Mouse (Mus musculus) thymus, postnatal 4 days (tissue): Measurements from ENCODE around the gene Soat2.

Experiments used
- DNase-seq: peaks from one replicate; pipeline ENCODE4 v3.0.0; 2021

The Soat2 gene

DNA sequence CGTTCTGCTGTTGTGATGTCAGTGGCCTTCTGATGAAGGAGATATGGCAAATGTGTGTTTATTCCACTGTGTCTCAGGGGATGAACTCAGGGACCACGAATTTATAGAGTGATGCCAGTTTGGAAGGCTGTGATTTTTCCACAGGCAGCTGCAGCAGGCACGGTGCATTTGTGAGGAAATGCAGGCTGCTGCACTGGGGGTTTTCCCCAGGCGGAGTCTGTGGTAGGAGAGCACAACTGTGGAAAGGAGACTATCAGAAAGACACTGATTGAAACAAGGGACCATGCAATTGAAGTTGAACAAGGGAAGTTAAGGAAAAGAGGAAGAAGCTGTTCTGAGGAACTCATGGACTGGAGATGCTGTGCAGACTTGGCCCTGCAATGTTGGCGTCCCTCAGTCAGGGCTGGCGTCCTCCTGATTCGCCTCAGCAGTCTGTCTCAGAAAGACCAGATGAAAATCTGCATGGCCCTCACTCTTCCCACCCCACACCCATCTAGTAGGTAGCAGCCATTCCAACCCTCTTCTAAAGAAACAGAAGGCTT, 42.0 kb downstream of the Soat2 start:
- no peak for DNase-seq

GRCm38 (mm10) chr15:102192820-102193386, 42.6 kb downstream of the Soat2 start:
- no peak for DNase-seq

GRCm38 (mm10) chr15:102193652-102194051, 43.3 kb downstream of the Soat2 start:
- DNase-seq: no peak

DNA sequence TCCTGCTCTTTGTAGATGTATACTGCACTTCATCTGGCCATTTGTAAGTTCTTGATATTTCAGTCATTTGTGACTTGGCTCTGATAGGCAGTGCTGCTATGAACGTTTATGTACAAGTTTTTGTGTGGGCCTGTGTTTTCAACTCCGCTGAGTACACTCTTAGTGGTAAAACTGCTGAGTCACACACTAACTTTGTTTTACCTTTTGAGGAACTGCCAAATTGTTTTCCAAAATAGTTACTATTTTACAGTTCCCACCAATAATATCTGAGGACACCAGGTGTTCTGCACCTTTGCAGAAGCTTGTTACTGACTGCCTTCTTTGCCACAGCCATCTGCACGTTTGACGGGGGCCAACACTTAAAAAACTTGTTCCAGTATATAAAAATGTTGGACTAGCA, 44.1 kb downstream of the Soat2 start:
- no peak for DNase-seq

- DNase-seq: no peak
Measured at GRCm38 (mm10) chr15:102195373-102195772, 45.0 kb downstream of the Soat2 start.

- DNase-seq: no peak
Measured at GRCm38 (mm10) chr15:102198841-102199240, 48.5 kb downstream of the Soat2 start.

DNA sequence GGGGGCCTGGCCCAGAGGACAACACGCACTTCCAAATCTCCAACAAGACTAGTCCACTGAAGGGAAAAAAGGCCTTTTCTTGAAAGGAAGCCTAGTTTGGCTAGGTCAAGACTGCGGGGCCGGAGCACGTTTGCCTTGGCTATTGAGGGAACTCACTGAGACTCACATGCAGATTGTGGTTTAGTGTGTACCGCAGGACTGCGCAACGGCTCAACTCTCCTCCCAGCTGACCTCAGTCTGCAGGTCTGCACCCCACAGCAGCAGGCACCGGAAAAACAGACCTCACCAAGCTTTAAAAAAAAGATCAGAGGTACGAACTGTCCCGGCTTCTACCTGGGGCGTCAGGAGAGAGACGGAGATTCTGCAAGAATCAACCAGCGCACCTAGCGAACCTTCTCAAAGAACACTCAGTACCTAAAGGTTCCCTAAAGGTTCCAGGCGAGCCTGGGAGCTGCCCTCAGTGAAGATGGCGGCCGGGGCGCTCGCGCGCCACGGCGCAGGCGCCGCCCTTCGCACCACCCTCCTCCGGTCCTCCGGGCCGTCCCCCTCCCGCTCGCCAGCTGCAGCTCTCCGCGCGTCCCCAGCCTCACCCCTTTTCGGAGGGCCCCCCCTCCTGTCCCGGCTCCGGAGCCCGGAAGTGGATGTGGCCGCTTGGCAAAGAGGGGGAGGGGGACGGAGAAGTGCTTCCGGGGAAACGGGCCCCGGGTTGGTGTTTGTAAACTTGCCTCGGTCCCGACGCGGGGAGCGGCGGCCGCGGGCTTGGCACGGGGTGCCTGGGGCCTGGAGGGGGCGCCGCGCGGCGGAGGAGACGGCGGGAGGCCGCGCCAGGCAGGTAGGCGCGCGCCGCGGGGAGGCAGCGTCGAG, 52.9 kb downstream of the Soat2 start, which contains the start of gene Zfp740:
Gene Zfp740, plus strand, starts transcription at position 279 of the 864 bp plus-strand sequence.
- peak; percentile 97 for DNase-seq

DNA sequence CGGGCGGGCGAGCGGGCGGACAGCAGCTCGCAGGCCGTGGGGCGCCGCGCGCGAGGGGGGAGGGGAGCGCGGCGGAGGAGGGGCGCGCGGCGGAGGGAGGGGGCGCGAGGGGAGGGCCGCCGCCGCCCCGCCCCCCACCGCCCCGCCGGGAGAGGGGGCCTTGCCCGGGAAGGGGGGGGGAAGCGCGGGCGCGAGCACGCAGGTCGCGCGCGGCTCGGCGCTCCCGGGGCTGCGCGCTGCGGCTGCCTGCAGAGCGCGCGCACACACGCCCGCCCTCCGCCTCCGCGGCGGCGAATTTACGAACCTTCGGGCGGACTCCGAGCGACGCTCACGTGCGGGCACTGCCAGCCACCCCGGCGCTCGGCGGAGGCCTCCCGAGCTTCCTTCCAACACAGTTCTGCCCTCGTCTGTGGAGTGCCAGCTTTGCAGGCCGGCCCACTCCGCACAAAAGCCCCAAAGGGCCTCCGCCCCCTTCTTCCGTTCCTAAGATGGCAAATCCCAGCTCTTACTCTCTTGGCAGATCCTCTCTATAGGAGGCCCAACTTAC, 53.6 kb downstream of the Soat2 start:
- DNase-seq: peak; percentile 83

DNA sequence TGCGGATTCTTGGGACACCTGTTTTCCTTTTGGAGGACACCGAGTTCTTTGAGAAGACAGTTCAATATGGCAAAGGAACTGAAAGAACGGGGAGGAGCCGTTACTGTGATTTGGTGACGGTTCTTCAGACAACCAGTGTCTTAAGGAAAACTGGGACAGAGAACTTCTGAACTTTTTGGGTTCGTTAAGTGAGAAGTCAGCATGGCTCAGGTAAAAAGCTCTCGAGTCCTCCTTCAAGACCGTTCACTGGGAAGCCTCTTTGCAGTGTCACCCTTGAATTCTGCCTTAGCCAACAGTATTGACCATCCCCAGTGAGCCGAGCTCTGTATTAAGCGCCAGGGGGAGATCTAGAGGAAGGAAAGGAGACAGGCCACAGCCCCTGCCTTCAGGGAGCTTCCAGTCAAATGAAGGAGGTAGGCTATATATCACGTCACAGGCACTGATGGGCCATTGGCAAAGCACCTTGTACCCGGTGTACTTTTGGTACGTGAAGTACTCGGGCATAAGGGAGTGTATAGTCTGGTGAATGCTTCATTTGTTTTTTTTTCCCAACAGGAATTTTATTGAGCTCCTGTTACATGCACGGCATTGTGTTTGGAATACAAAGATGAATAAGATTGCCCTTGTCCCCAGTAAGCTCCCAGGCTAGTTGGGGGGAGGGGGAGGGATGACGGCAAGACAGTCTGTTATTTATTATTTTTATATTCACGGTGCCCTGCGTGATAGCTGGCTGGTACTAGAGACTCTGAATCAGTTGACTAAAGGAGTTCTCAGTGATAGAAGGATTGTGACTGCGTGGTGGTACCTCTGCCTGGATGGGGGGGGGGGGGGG, 54.6 kb downstream of the Soat2 start, which contains the start of gene Csad:
Gene Csad, minus strand, starts transcription at position 51 of the 832 bp plus-strand sequence.
- no peak for DNase-seq

DNA sequence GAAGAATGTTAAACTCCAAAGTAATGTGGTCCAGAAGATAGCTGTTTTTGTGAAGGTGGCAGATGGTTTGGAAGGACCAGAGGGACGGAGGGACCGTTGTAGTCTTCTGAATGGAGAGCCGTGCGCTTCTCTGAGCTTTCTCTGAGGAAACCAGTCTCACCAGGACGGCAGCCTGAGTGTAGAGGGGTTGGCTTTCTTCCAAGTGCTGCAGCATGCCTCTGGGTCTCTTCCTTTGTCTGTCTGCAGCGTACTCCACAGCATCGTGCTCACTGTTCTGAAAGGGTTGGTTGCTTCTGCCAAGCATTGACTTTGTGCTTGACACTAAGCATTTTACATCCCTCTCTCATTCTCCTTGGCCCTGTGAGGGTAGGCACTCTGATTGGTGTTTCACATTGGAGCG, 55.5 kb downstream of the Soat2 start:
- DNase-seq: no peak

GRCm38 (mm10) chr15:102207351-102207750, 57.0 kb downstream of the Soat2 start:
- no peak for DNase-seq

DNA sequence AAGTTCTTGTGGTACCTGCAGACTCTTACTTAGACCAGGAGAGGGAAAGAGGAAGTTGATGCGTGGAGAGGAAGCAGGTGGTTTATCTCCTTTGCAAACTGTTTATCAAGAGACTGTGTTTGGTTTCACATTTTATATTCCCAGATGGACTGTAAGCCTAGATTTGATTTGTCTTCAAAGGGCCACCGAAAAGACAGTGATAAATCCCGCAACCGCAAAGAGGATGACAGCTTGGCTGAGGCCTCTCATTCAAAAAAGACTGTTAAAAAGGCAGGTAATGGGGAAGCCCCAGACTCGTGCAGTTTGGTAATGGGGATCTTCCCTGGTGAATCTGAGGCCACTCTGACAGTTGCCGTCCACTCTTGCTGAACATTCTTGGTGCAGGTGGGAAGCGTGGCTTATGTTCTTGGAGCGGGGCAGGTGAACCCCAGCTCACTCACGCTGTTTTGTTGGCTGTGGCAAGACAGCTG, 57.8 kb downstream of the Soat2 start:
- DNase-seq: no peak

DNA sequence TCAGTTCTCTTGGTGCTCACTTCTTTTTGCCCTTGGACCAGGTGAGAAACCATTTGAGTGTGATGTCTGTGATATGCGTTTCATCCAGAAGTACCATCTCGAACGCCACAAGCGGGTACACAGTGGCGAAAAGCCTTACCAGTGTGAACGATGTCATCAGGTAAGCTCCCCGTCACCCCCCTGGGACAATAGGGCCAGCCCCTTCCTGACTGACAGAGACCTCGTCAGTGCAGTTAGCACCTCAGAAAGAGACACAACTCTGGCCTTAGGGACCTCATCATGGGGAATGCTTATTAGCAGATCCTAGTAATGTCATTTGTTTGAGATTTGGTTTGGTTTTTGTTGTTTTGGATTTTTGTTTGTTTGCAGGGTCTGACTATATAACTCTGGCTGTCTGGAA, 58.8 kb downstream of the Soat2 start:
- no peak for DNase-seq

DNA sequence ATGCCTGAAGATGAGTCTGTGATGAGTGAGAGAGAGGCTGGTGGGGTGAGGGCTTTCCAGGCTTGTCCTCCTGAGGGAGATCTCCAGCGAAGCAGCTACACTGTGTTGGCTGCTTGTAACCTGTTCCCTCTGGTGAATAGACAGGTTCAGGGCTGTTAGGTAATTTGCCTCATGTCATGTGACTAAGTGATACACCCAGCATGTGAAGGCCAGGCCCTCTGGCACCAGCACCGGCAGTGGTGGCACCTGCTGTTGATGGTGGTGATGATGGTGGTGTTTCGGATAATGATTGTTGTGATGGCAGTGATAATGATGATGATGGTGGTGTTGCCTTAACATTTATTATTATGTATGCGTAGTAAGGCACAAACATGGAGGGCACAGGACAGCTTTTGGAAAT, 60.5 kb downstream of the Soat2 start:
- DNase-seq: no peak

DNA sequence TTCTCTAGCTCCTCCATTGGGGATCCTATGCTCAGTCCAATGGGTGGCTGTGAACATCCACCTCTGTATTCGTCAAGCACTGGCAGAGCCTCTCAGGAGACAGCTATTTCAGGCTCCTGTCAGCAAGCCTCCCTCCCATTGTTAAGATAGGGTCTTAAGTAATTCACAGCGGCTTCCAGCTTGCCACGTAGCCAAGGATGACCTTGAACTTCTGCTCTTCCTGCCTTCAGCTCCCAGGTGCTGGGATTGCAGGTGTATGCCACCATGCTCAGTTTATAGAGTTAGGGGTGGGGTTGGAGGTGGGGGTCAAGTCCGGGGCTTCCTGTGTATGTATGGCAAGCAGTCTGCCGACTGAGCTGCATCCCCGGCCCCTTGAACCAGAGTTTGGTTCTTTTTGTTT, 61.6 kb downstream of the Soat2 start:
- no peak for DNase-seq
